Mouse (Mus musculus): Measurements from ENCODE around the gene Itgax. TPM values are rescaled to one million over a fixed set of nuclear protein-coding genes. Genes with fewer than 3 reads are reported as not detected.

Itgax gene
- 0.11 and 0.28 TPM in 2 replicates for polyA plus RNA-seq (2015; fragmentation: Nextera tagmentation; extraction: Ambion mirVana)

- no peaks in the 10 kb centered on the region for H3K36me3 ChIP-seq (ENCODE audit: control insufficient read depth, insufficient read depth, low read length)
- no peak within 1 kb of the TSS for H3K9ac ChIP-seq (ENCODE audit: low read length)
- no peaks in the 10 kb centered on the region for H3K27me3 ChIP-seq (ENCODE audit: control insufficient read depth, insufficient read depth, low read depth, low read length)
- 49% methylated on average over 8 of the region's 8 CpGs for WGBS
- H3K27ac ChIP-seq (ENCODE audit: low read length): no peak within 1 kb of the TSS
- no peaks in the 10 kb centered on the region for H3K9me3 ChIP-seq (ENCODE audit: control insufficient read depth, low read length)
- no peaks in the 10 kb centered on the region for H3K4me1 ChIP-seq (replicated peaks; ENCODE audit: control insufficient read depth, insufficient read depth, low read length)
- H3K4me2 ChIP-seq (ENCODE audit: low read depth, low read length): no peak within 1 kb of the TSS
- H3K4me3 ChIP-seq (ENCODE audit: low read length): no peak within 1 kb of the TSS
- no peak for ATAC-seq (ENCODE audit: low read depth)
These were observed at the start of gene Itgax for GRCm38 (mm10) chr7:128128741-128129720. TSS of gene Itgax (plus strand) at chr7:128129547.

GRCm38 (mm10) chr7:128080012-128080411, 49.3 kb upstream of the Itgax start:
- Histone ChIP-seq H3K4me3 (ENCODE audit: low read length) (no peak overlapping the region), H3K27ac (ENCODE audit: low read length) (no peak overlapping the region), H3K4me2 (ENCODE audit: low read depth, low read length) (no peak overlapping the region), H3K4me1 (replicated peaks; ENCODE audit: control insufficient read depth, insufficient read depth, low read length) (no peaks in the 10 kb centered on the region), H3K9me3 (ENCODE audit: control insufficient read depth, low read length) (no peaks in the 10 kb centered on the region), H3K36me3 (ENCODE audit: control insufficient read depth, insufficient read depth, low read length) (no peaks in the 10 kb centered on the region), H3K9ac (ENCODE audit: low read length) (no peak overlapping the region), H3K27me3 (ENCODE audit: control insufficient read depth, insufficient read depth, low read depth, low read length) (no peaks in the 10 kb centered on the region)
- ATAC-seq (ENCODE audit: low read depth): no peak
- 79% methylated on average over 8 of the region's 8 CpGs for WGBS

- no peak overlapping the region for H3K27ac ChIP-seq (ENCODE audit: low read length)
- H3K4me3 ChIP-seq (ENCODE audit: low read length): no peak overlapping the region
- H3K36me3 ChIP-seq (ENCODE audit: control insufficient read depth, insufficient read depth, low read length): no peaks in the 10 kb centered on the region
- H3K9ac ChIP-seq (ENCODE audit: low read length): no peak overlapping the region
- WGBS: 74% methylated on average over 7 of the region's 7 CpGs
- no peaks in the 10 kb centered on the region for H3K9me3 ChIP-seq (ENCODE audit: control insufficient read depth, low read length)
- no peaks in the 10 kb centered on the region for H3K4me1 ChIP-seq (replicated peaks; ENCODE audit: control insufficient read depth, insufficient read depth, low read length)
- H3K4me2 ChIP-seq (ENCODE audit: low read depth, low read length): no peak overlapping the region
- ATAC-seq (ENCODE audit: low read depth): no peak
- no peaks in the 10 kb centered on the region for H3K27me3 ChIP-seq (ENCODE audit: control insufficient read depth, insufficient read depth, low read depth, low read length)
These were observed 40.2 kb upstream of the Itgax start for GRCm38 (mm10) chr7:128089141-128089540.

GRCm38 (mm10) chr7:128098135-128098534, 31.2 kb upstream of the Itgax start:
- 81% methylated on average over 1 of the region's 1 CpGs for WGBS
- Histone ChIP-seq H3K9me3 (ENCODE audit: control insufficient read depth, low read length) (no peaks in the 10 kb centered on the region), H3K9ac (ENCODE audit: low read length) (no peak overlapping the region), H3K4me1 (replicated peaks; ENCODE audit: control insufficient read depth, insufficient read depth, low read length) (no peaks in the 10 kb centered on the region), H3K36me3 (ENCODE audit: control insufficient read depth, insufficient read depth, low read length) (no peaks in the 10 kb centered on the region), H3K27me3 (ENCODE audit: control insufficient read depth, insufficient read depth, low read depth, low read length) (no peaks in the 10 kb centered on the region), H3K27ac (ENCODE audit: low read length) (no peak overlapping the region), H3K4me2 (ENCODE audit: low read depth, low read length) (no peak overlapping the region), H3K4me3 (ENCODE audit: low read length) (no peak overlapping the region)
- no peak for ATAC-seq (ENCODE audit: low read depth)

- no peak overlapping the region for H3K27ac ChIP-seq (ENCODE audit: low read length)
- H3K9ac ChIP-seq (ENCODE audit: low read length): no peak overlapping the region
- no peaks in the 10 kb centered on the region for H3K36me3 ChIP-seq (ENCODE audit: control insufficient read depth, insufficient read depth, low read length)
- no peak overlapping the region for H3K4me3 ChIP-seq (ENCODE audit: low read length)
- H3K27me3 ChIP-seq (ENCODE audit: control insufficient read depth, insufficient read depth, low read depth, low read length): no peaks in the 10 kb centered on the region; the same call in 1 of the 2 replicates
- WGBS: 64% methylated on average over 2 of the region's 2 CpGs
- no peak for ATAC-seq (ENCODE audit: low read depth)
- H3K4me2 ChIP-seq (ENCODE audit: low read depth, low read length): no peak overlapping the region
- no peaks in the 10 kb centered on the region for H3K4me1 ChIP-seq (replicated peaks; ENCODE audit: control insufficient read depth, insufficient read depth, low read length)
- H3K9me3 ChIP-seq (ENCODE audit: control insufficient read depth, low read length): no peaks in the 10 kb centered on the region
These were observed 28.5 kb upstream of the Itgax start for GRCm38 (mm10) chr7:128100742-128101357.

- 42% methylated on average over 4 of the region's 4 CpGs for WGBS
- no peak overlapping the region for H3K27ac ChIP-seq (ENCODE audit: low read length)
- no peak overlapping the region for H3K9ac ChIP-seq (ENCODE audit: low read length)
- H3K9me3 ChIP-seq (ENCODE audit: control insufficient read depth, low read length): no peaks in the 10 kb centered on the region
- no peak overlapping the region for H3K4me3 ChIP-seq (ENCODE audit: low read length)
- no peaks in the 10 kb centered on the region for H3K4me1 ChIP-seq (replicated peaks; ENCODE audit: control insufficient read depth, insufficient read depth, low read length)
- H3K36me3 ChIP-seq (ENCODE audit: control insufficient read depth, insufficient read depth, low read length): no peaks in the 10 kb centered on the region
- ATAC-seq (ENCODE audit: low read depth): no peak; the same call in 1 of the 2 replicates
- H3K4me2 ChIP-seq (ENCODE audit: low read depth, low read length): no peak overlapping the region
- no peaks in the 10 kb centered on the region; the same call in 1 of the 2 replicates for H3K27me3 ChIP-seq (ENCODE audit: control insufficient read depth, insufficient read depth, low read depth, low read length)
These were observed 24.1 kb upstream of the Itgax start for GRCm38 (mm10) chr7:128105246-128105645.

GRCm38 (mm10) chr7:128107462-128107861, 21.9 kb upstream of the Itgax start:
- Histone ChIP-seq H3K27me3 (ENCODE audit: control insufficient read depth, insufficient read depth, low read depth, low read length) (no peaks in the 10 kb centered on the region; the same call in 1 of the 2 replicates), H3K4me1 (replicated peaks; ENCODE audit: control insufficient read depth, insufficient read depth, low read length) (no peaks in the 10 kb centered on the region), H3K27ac (ENCODE audit: low read length) (no peak overlapping the region), H3K9me3 (ENCODE audit: control insufficient read depth, low read length) (no peaks in the 10 kb centered on the region), H3K4me3 (ENCODE audit: low read length) (no peak overlapping the region), H3K36me3 (ENCODE audit: control insufficient read depth, insufficient read depth, low read length) (no peaks in the 10 kb centered on the region), H3K4me2 (ENCODE audit: low read depth, low read length) (no peak overlapping the region), H3K9ac (ENCODE audit: low read length) (no peak overlapping the region)
- WGBS: 88% methylated on average over 7 of the region's 7 CpGs
- no peak for ATAC-seq (ENCODE audit: low read depth)

- Histone ChIP-seq H3K9me3 (ENCODE audit: control insufficient read depth, low read length) (no peaks in the 10 kb centered on the region), H3K36me3 (ENCODE audit: control insufficient read depth, insufficient read depth, low read length) (no peaks in the 10 kb centered on the region), H3K27me3 (ENCODE audit: control insufficient read depth, insufficient read depth, low read depth, low read length) (no peaks in the 10 kb centered on the region; the same call in 1 of the 2 replicates), H3K4me3 (ENCODE audit: low read length) (no peak overlapping the region), H3K4me1 (replicated peaks; ENCODE audit: control insufficient read depth, insufficient read depth, low read length) (no peaks in the 10 kb centered on the region), H3K9ac (ENCODE audit: low read length) (no peak overlapping the region), H3K4me2 (ENCODE audit: low read depth, low read length) (no peak overlapping the region), H3K27ac (ENCODE audit: low read length) (no peak overlapping the region)
- no peak for ATAC-seq (ENCODE audit: low read depth)
- 47% methylated on average over 2 of the region's 2 CpGs for WGBS
These were observed 19.0 kb upstream of the Itgax start for GRCm38 (mm10) chr7:128110314-128110713.

GRCm38 (mm10) chr7:128112131-128112530, 17.2 kb upstream of the Itgax start:
- ATAC-seq (ENCODE audit: low read depth): no peak
- Histone ChIP-seq H3K4me2 (ENCODE audit: low read depth, low read length) (no peak overlapping the region), H3K36me3 (ENCODE audit: control insufficient read depth, insufficient read depth, low read length) (no peaks in the 10 kb centered on the region), H3K9me3 (ENCODE audit: control insufficient read depth, low read length) (no peaks in the 10 kb centered on the region), H3K4me3 (ENCODE audit: low read length) (no peak overlapping the region), H3K27me3 (ENCODE audit: control insufficient read depth, insufficient read depth, low read depth, low read length) (no peaks in the 10 kb centered on the region), H3K27ac (ENCODE audit: low read length) (no peak overlapping the region), H3K9ac (ENCODE audit: low read length) (no peak overlapping the region), H3K4me1 (replicated peaks; ENCODE audit: control insufficient read depth, insufficient read depth, low read length) (no peaks in the 10 kb centered on the region)
- 87% methylated on average over 11 of the region's 11 CpGs for WGBS
